Mouse (Mus musculus): ENCODE measurements around the gene Zfyve28.

GRCm38 (mm10) chr5:34220001-34220400 is 68.2 kb downstream of the Zfyve28 start:
- no peak for TF ChIP-seq CTCF (IDR thresholded peaks at IDR 0.05; ENCODE audit: low read depth, low read length)
- no peak for TF ChIP-seq POLR2A (IDR thresholded peaks at IDR 0.05; ENCODE audit: insufficient read depth, low read length)
